Mouse (Mus musculus) fat pad, adult 2 months (tissue): ENCODE data around the gene Nup37.

Experiments used
- DNase-seq: peaks from one replicate; pipeline ENCODE4 v3.0.0-alpha.2; 2011; ENCODE audit warnings: low read depth, low spot score; ENCODE audit errors: extremely low read depth

Gene Nup37

DNA sequence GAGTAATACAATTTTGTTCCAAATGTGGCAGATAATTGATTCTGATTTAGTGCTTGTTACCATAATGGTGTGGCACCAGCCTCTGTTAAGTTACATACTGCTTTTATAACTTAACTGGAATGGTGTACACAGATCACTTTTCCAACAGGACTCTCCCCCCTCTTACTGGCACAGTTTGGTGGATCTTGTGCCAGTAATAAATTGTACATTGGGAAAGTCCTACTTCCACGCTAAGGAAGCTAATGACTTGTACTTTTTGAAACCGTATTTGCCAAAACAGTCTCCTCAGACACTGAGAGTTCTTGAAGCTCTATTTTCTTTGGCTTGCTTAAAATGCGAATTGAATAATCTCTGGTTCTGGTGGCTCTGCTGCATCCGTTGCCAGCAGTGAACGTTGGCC is 78.6 kb downstream of the Nup37 start:
- peak; percentile 43 for DNase-seq

DNA sequence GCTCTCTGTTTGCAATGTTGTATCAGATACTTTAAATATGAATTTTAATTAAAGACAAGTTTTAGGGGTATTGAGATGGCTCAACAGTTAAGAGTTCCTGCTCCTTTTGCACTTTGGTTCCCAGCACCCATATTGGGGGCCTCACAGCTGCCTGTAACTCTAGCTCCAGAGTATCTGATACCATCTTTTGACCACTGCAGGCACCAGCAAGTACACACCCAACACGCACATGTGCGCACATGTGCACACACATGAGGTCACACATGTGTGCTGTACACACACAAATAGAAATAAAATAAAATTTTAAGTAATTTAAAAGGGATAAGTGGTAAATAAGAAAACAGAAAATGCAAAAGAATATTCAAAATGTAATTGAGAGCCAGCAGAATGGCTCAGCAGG is 81.2 kb downstream of the Nup37 start:
- no peak for DNase-seq
